Mouse (Mus musculus) cerebellum, adult 2 months (tissue): ENCODE results near the gene Tent5c. TPM values are rescaled to one million over a fixed set of nuclear protein-coding genes. Genes with fewer than 3 reads are reported as not detected.
"Not testable (repeated sequence)": the region's sequence is repeated elsewhere in the genome, so short reads cannot be mapped to it uniquely, and the experiment has no call there.

Experiments used
- DNase-seq, 2 experiments: peaks; one replicate each; pipeline ENCODE4 v3.0.0; 2021
- H3K27ac ChIP-seq: fragments of 200-500 bp; 2 replicates; pipeline ENCODE4 v1.5.1; 2012; ENCODE audit warnings: low read length, control low read depth, inconsistent platforms; ENCODE audit not compliant: insufficient read depth
- H3K27me3 ChIP-seq: fragments of 200-500 bp; 2 replicates; pipeline ENCODE4 v1.6.1; 2012; ENCODE audit warnings: inconsistent platforms, mild to moderate bottlenecking, low read length, moderate library complexity; ENCODE audit not compliant: control insufficient read depth, insufficient read depth
- H3K4me1 ChIP-seq: fragments of 200-500 bp; 2 replicates; pipeline ENCODE4 v1.6.1; 2011; ENCODE audit warnings: low read length; ENCODE audit not compliant: control insufficient read depth, insufficient read depth
- H3K4me3 ChIP-seq: fragments of 200-500 bp; replicated peaks from 2 replicates; pipeline ENCODE3; 2011; ENCODE audit warnings: mild to moderate bottlenecking, low read depth, low read length, control low read depth; ENCODE audit not compliant: insufficient read depth
- CTCF ChIP-seq: fragments of 200-500 bp; IDR thresholded peaks from 2 replicates; pipeline ENCODE4 v1.5.1; 2011; ENCODE audit warnings: low read depth, mild to moderate bottlenecking, control low read depth, low read length, moderate library complexity, borderline replicate concordance; ENCODE audit not compliant: insufficient read depth
- POLR2A ChIP-seq: fragments of 200-500 bp; IDR thresholded peaks from 2 replicates; pipeline ENCODE4 v1.6.1; 2011; ENCODE audit warnings: low read length, control low read depth, borderline replicate concordance; ENCODE audit not compliant: insufficient read depth
- WGBS: fragments of 180-500 bp; shearing (Covaris S2); methylation state at CpG from one replicate; pipeline ENCODE4 v1.1.7; 2018; 5-methylcytosine and 5-hydroxymethylcytosine counted together
- polyA plus RNA-seq: library from polyadenylated mRNA; depleted of rRNA; stranded (reverse); fragments of >200 nt; gene quantifications from 2 replicates; pipeline ENCODE4 v1.2.3, GENCODE M21; 2012; rRNA removed

Tent5c gene
- polyA plus RNA-seq, 1 experiment = 0.88 TPM

GRCm38 (mm10) chr3:100417772-100418311, 71.3 kb downstream of the Tent5c start:
- no peak for DNase-seq
- TF ChIP-seq CTCF = no peak
- TF ChIP-seq POLR2A = no peak
- H3K27me3 ChIP-seq = no peaks in the 10 kb centered on the region
- H3K27ac ChIP-seq = no peak overlapping the region
- no peaks in the 10 kb centered on the region for H3K4me1 ChIP-seq
- no peak overlapping the region for H3K4me3 ChIP-seq
- 7% methylated on average over 10 of the region's 10 CpGs for WGBS

- DNase-seq = no peak
- Histone ChIP-seq H3K27ac (no peak overlapping the region), H3K4me1 (no peaks in the 10 kb centered on the region), H3K27me3 (no peaks in the 10 kb centered on the region), H3K4me3 (no peak overlapping the region)
- TF ChIP-seq CTCF (no peak), POLR2A (no peak)
- WGBS = 60% methylated on average over 5 of the region's 5 CpGs
Measured at GRCm38 (mm10) chr3:100415671-100416070, 73.5 kb downstream of the Tent5c start.

DNA sequence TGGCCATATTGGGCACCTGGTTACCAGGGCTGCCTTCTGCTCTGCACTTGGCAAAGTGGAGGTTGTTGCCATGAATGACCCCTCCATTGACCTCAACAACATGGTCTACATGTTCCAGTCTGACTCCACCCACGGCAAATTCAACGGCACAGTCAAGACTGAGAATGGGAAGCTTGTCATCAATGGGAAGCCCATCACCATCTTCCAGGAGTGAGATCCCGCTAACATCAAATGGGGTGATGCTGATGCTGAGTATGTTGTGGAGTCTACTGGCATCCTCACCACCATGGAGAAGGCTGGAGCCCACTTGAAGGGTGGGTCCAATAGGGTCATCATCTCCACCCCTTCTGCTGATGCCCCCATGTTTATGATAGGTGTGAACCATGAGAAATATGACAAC, 75.5 kb downstream of the Tent5c start:
- WGBS = 93% methylated on average over 3 of the region's 3 CpGs
- DNase-seq, H3K4me3 ChIP-seq, H3K27ac ChIP-seq, H3K4me1 ChIP-seq, H3K27me3 ChIP-seq: not testable (repeated sequence)

GRCm38 (mm10) chr3:100411945-100412344, 77.2 kb downstream of the Tent5c start:
- 88% methylated on average over 7 of the region's 7 CpGs for WGBS
- no peaks in the 10 kb centered on the region for H3K27me3 ChIP-seq
- no peaks in the 10 kb centered on the region for H3K4me1 ChIP-seq
- no peak overlapping the region for H3K4me3 ChIP-seq
- H3K27ac ChIP-seq = no peak overlapping the region
- no peak for TF ChIP-seq POLR2A
- DNase-seq = no peak

DNA sequence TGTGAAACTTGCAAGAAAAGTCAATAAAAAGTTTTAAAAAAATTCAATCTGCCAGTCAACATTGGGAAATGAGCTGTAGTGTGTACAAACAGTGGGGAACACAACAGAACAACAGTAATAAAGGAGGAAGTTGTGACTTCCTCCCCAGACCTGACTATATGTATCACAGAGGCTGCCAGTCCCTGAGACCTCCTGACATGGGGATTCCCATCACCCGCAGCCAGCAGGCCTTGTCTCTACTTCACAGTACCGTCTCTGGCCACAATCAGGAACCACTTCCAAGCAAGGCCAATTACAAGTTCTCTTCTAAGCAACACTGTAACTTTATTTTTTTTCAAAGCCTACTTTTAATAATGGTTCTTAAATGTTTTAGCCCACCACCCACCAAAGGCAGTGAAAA, 79.8 kb downstream of the Tent5c start:
- no peaks in the 10 kb centered on the region for H3K4me1 ChIP-seq
- DNase-seq = no peak
- 88% methylated on average over 2 of the region's 2 CpGs for WGBS
- TF ChIP-seq POLR2A (no peak), CTCF (no peak)
- H3K4me3 ChIP-seq = no peak overlapping the region
- no peaks in the 10 kb centered on the region for H3K27me3 ChIP-seq
- no peak overlapping the region for H3K27ac ChIP-seq

GRCm38 (mm10) chr3:100408351-100409043, 80.6 kb downstream of the Tent5c start:
- H3K4me1 ChIP-seq = no peaks in the 10 kb centered on the region
- no peak for TF ChIP-seq POLR2A
- TF ChIP-seq CTCF = no peak
- no peak for DNase-seq
- WGBS = 79% methylated on average over 2 of the region's 2 CpGs
- no peak overlapping the region for H3K4me3 ChIP-seq
- H3K27me3 ChIP-seq = no peaks in the 10 kb centered on the region
- H3K27ac ChIP-seq = no peak overlapping the region

DNA sequence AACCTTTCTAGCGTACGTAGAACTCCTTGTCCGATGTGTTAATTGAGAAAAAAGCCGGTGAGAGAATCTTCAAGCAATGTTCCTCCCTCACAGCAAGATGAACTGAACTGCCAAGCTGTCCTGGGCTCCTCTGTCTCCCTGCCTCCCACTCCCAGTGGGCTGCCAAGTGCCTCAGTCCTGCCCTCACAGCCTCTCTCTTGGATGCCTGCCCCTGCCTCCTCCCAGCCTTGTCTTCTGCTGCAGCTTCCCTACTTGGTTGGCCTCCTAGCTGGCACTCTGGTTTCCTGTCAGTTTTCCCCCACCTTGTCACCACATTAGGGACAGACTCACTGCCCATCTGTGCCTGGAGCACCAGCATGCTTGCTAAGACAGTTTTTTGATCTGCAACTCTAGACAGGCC, 86.5 kb downstream of the Tent5c start:
- Histone ChIP-seq H3K27ac (no peak overlapping the region), H3K27me3 (no peaks in the 10 kb centered on the region; the same call in 1 of the 2 replicates), H3K4me1 (peaks cover 6% of the 10 kb centered on the region), H3K4me3 (no peak overlapping the region)
- TF ChIP-seq POLR2A = no peak
- no peak for TF ChIP-seq CTCF
- DNase-seq = peak; percentile 29 to 53
- WGBS = 18% methylated on average over 4 of the region's 4 CpGs

Other genes starting within 250 kb of the Tent5c start
- gene Man1a2, start 196.2 kb upstream of the Tent5c start, polyA plus RNA-seq = 21.4 and 22.2 TPM in 2 replicates